Mouse (Mus musculus): ENCODE measurements at regions not wholly inside any gene's neighbourhood (a gene's known extent, or its start where the extent isn't known, plus 50 kb on each side); places are given as distances from the start of the nearest gene placed in this dataset.

GRCm38 (mm10) chr2:79081769-79082168, 173.5 kb upstream of the Itga4 start:
- H3K27ac ChIP-seq (ENCODE audit: low read depth, low read length): no peak overlapping the region
- H3K4me1 ChIP-seq (ENCODE audit: insufficient read depth): no peaks in the 10 kb centered on the region
- WGBS: 91% methylated on average over 2 of the region's 2 CpGs
- H3K36me3 ChIP-seq (ENCODE audit: insufficient read depth): no peaks in the 10 kb centered on the region
- TF ChIP-seq CTCF (IDR thresholded peaks at IDR 0.05; ENCODE audit: low read depth): no peak
- H3K27me3 ChIP-seq (ENCODE audit: insufficient read depth, low read length): no peaks in the 10 kb centered on the region
- H3K4me3 ChIP-seq (ENCODE audit: low read depth, low read length): no peak overlapping the region
- no peak overlapping the region for H3K4me2 ChIP-seq (ENCODE audit: low read depth)
- no peak overlapping the region for H3K9ac ChIP-seq
- H3K9me3 ChIP-seq (ENCODE audit: low read length): no peaks in the 10 kb centered on the region
- no peak for DNase-seq
- ATAC-seq: no peak

- Histone ChIP-seq H3K36me3 (ENCODE audit: insufficient read depth) (no peaks in the 10 kb centered on the region), H3K4me3 (ENCODE audit: low read depth, low read length) (no peak overlapping the region), H3K4me1 (ENCODE audit: insufficient read depth) (no peaks in the 10 kb centered on the region), H3K9me3 (ENCODE audit: low read length) (no peaks in the 10 kb centered on the region), H3K9ac (no peak overlapping the region), H3K27ac (ENCODE audit: low read depth, low read length) (no peak overlapping the region), H3K4me2 (ENCODE audit: low read depth) (no peak overlapping the region), H3K27me3 (ENCODE audit: insufficient read depth, low read length) (no peaks in the 10 kb centered on the region)
- no peak for TF ChIP-seq CTCF (IDR thresholded peaks at IDR 0.05; ENCODE audit: low read depth)
- ATAC-seq (no peak), DNase-seq (no peak)
- 98% methylated on average over 4 of the region's 4 CpGs for WGBS
These were observed 168.9 kb upstream of the Itga4 start for GRCm38 (mm10) chr2:79086280-79086679.

GRCm38 (mm10) chr2:79086857-79087578, 168.2 kb upstream of the Itga4 start:
- DNase-seq: no peak
- Histone ChIP-seq H3K9me3 (ENCODE audit: low read length) (no peaks in the 10 kb centered on the region), H3K27ac (ENCODE audit: low read depth, low read length) (no peak overlapping the region), H3K4me3 (ENCODE audit: low read depth, low read length) (no peak overlapping the region), H3K27me3 (ENCODE audit: insufficient read depth, low read length) (no peaks in the 10 kb centered on the region), H3K9ac (no peak overlapping the region), H3K36me3 (ENCODE audit: insufficient read depth) (no peaks in the 10 kb centered on the region), H3K4me2 (ENCODE audit: low read depth) (no peak overlapping the region), H3K4me1 (ENCODE audit: insufficient read depth) (no peaks in the 10 kb centered on the region)
- ATAC-seq: no peak
- no peak for TF ChIP-seq CTCF (IDR thresholded peaks at IDR 0.05; ENCODE audit: low read depth)
- WGBS: 61% methylated on average over 9 of the region's 9 CpGs

- Histone ChIP-seq H3K4me1 (ENCODE audit: insufficient read depth) (no peaks in the 10 kb centered on the region), H3K4me3 (ENCODE audit: low read depth, low read length) (no peak overlapping the region), H3K4me2 (ENCODE audit: low read depth) (no peak overlapping the region), H3K27me3 (ENCODE audit: insufficient read depth, low read length) (no peaks in the 10 kb centered on the region), H3K27ac (ENCODE audit: low read depth, low read length) (no peak overlapping the region), H3K9me3 (ENCODE audit: low read length) (no peaks in the 10 kb centered on the region), H3K9ac (no peak overlapping the region), H3K36me3 (ENCODE audit: insufficient read depth) (no peaks in the 10 kb centered on the region)
- WGBS: 77% methylated on average over 9 of the region's 9 CpGs
- ATAC-seq (no peak), DNase-seq (no peak)
- no peak for TF ChIP-seq CTCF (IDR thresholded peaks at IDR 0.05; ENCODE audit: low read depth)
These were observed 167.5 kb upstream of the Itga4 start for GRCm38 (mm10) chr2:79087600-79088205.

GRCm38 (mm10) chr2:79090273-79090672, 165.0 kb upstream of the Itga4 start:
- TF ChIP-seq CTCF (IDR thresholded peaks at IDR 0.05; ENCODE audit: low read depth): no peak
- Histone ChIP-seq H3K9me3 (ENCODE audit: low read length) (no peaks in the 10 kb centered on the region), H3K27ac (ENCODE audit: low read depth, low read length) (no peak overlapping the region), H3K9ac (no peak overlapping the region), H3K4me3 (ENCODE audit: low read depth, low read length) (no peak overlapping the region), H3K27me3 (ENCODE audit: insufficient read depth, low read length) (no peaks in the 10 kb centered on the region), H3K36me3 (ENCODE audit: insufficient read depth) (no peaks in the 10 kb centered on the region), H3K4me1 (ENCODE audit: insufficient read depth) (no peaks in the 10 kb centered on the region), H3K4me2 (ENCODE audit: low read depth) (no peak overlapping the region)
- DNase-seq (no peak), ATAC-seq (no peak)
- WGBS: 79% methylated on average over 2 of the region's 2 CpGs

GRCm38 (mm10) chr2:79094298-79094697, 160.9 kb upstream of the Itga4 start:
- no peak for TF ChIP-seq CTCF (IDR thresholded peaks at IDR 0.05; ENCODE audit: low read depth)
- H3K27ac ChIP-seq (ENCODE audit: low read depth, low read length): no peak overlapping the region
- WGBS: 15% methylated on average over 1 of the region's 1 CpGs
- no peak for ATAC-seq
- H3K9ac ChIP-seq: no peak overlapping the region
- no peak overlapping the region for H3K4me3 ChIP-seq (ENCODE audit: low read depth, low read length)
- H3K9me3 ChIP-seq (ENCODE audit: low read length): no peaks in the 10 kb centered on the region
- H3K36me3 ChIP-seq (ENCODE audit: insufficient read depth): no peaks in the 10 kb centered on the region
- no peak for DNase-seq
- H3K4me2 ChIP-seq (ENCODE audit: low read depth): no peak overlapping the region
- no peaks in the 10 kb centered on the region for H3K27me3 ChIP-seq (ENCODE audit: insufficient read depth, low read length)
- no peaks in the 10 kb centered on the region for H3K4me1 ChIP-seq (ENCODE audit: insufficient read depth)

GRCm38 (mm10) chr2:79096532-79097251, 158.5 kb upstream of the Itga4 start:
- ATAC-seq (no peak), DNase-seq (no peak)
- Histone ChIP-seq H3K27me3 (ENCODE audit: insufficient read depth, low read length) (no peaks in the 10 kb centered on the region), H3K4me2 (ENCODE audit: low read depth) (no peak overlapping the region), H3K9me3 (ENCODE audit: low read length) (no peaks in the 10 kb centered on the region), H3K27ac (ENCODE audit: low read depth, low read length) (no peak overlapping the region), H3K36me3 (ENCODE audit: insufficient read depth) (no peaks in the 10 kb centered on the region), H3K4me3 (ENCODE audit: low read depth, low read length) (no peak overlapping the region), H3K4me1 (ENCODE audit: insufficient read depth) (no peaks in the 10 kb centered on the region), H3K9ac (no peak overlapping the region)
- no peak for TF ChIP-seq CTCF (IDR thresholded peaks at IDR 0.05; ENCODE audit: low read depth)
- WGBS: 86% methylated on average over 3 of the region's 3 CpGs

Measured in forebrain, postnatal 0 days (tissue).